Mouse (Mus musculus): ENCODE results near the gene Gpr1. TPM values are rescaled to one million over a fixed set of nuclear protein-coding genes. Genes with fewer than 3 reads are reported as not detected.

Gene Gpr1
- total RNA-seq, 2 experiments from 2014 or later: 0.34 to 0.94 TPM

Small RNA genes lying within 50 kb of the gene (microRNA-seq; reads per million reads assigned to microRNA genes)
- gene Gm24557: not detected
- gene Gm27512: not detected

Other genes starting within 250 kb of the Gpr1 start
- 10 to 100 TPM; 27.1 to 31.2 TPM for gene Ino80d, start 99.9 kb downstream of the Gpr1 start, total RNA-seq (2021)
- gene Eef1b2, start 37.7 kb downstream of the Gpr1 start, total RNA-seq (2021): 100 to 1,000 TPM; 488 to 516 TPM
- gene Ndufs1, start 37.7 kb downstream of the Gpr1 start, total RNA-seq (2021): 100 to 1,000 TPM; 143 TPM
- gene Zdbf2, start 58.7 kb upstream of the Gpr1 start, total RNA-seq (2021): 10 to 100 TPM; 20.3 to 21.7 TPM
- gene Adam23, start 231.3 kb upstream of the Gpr1 start, total RNA-seq (2021): 100 to 1,000 TPM; 155 to 157 TPM

Measured in left cerebral cortex, postnatal 10 days (tissue).